Mouse (Mus musculus) megakaryocyte, embryonic 14.5 days (primary cell): ENCODE measurements around the gene Sco1. TPM values are rescaled to one million over a fixed set of nuclear protein-coding genes. Genes with fewer than 3 reads are reported as not detected.

ENCODE experiments used
- H3K27me3 ChIP-seq: replicated peaks from 2 replicates; pipeline ENCODE3; 2012; ENCODE audit warnings: inconsistent platforms
- H3K36me3 ChIP-seq: replicated peaks from 2 replicates; pipeline ENCODE3; 2012; ENCODE audit warnings: low read length, inconsistent platforms, mixed read lengths
- H3K4me1 ChIP-seq: 2 replicates; pipeline ENCODE4 v1.6.1; 2012; ENCODE audit warnings: inconsistent platforms
- H3K4me3 ChIP-seq: replicated peaks from 2 replicates; pipeline ENCODE3; 2012; ENCODE audit warnings: moderate library complexity, mild to moderate bottlenecking, inconsistent platforms
- H3K9me3 ChIP-seq: 2 replicates; pipeline ENCODE4 v1.6.1; 2012; ENCODE audit warnings: inconsistent platforms
- FLI1 ChIP-seq: IDR thresholded peaks from 2 replicates; pipeline ENCODE4 v1.6.1; 2012; ENCODE audit warnings: low read length, inconsistent platforms, mixed read lengths
- GATA1 ChIP-seq: IDR thresholded peaks from 3 replicates; pipeline ENCODE4 v1.6.1; 2012; ENCODE audit warnings: mixed read lengths, low read length, inconsistent platforms, borderline replicate concordance
- polyA plus RNA-seq: library from polyadenylated mRNA; stranded (reverse); fragments of >175 nt; gene quantifications from 2 replicates; pipeline ENCODE4 v1.2.3, GENCODE M21; 2012; ENCODE audit warnings: low replicate concordance; ENCODE audit not compliant: insufficient read depth

Gene Sco1
- 1.2 TPM in 1 of 2 replicates, not detected in the other for polyA plus RNA-seq

GRCm38 (mm10) chr11:67052321-67052952 lies at the start of gene Sco1, which contains the start of gene Adprm:
Gene Sco1 (plus strand): TSS chr11:67052670.
Gene Adprm (minus strand): TSS chr11:67052594.
- Histone ChIP-seq H3K27me3 (no peaks in the 10 kb centered on the region), H3K4me1 (peaks cover 29% of the 10 kb centered on the region), H3K9me3 (no peaks in the 10 kb centered on the region), H3K36me3 (peaks cover 44% of the 10 kb centered on the region), H3K4me3 (peak within 1 kb of the TSS; percentile 94)
- TF ChIP-seq FLI1 (peak; percentile 96), GATA1 (no peak)

- TF ChIP-seq FLI1, result no peak
- no peak for TF ChIP-seq GATA1
- Histone ChIP-seq H3K27me3 (peaks cover 38% of the 10 kb centered on the region), H3K36me3 (no peaks in the 10 kb centered on the region), H3K4me1 (peaks cover 14% of the 10 kb centered on the region), H3K4me3 (no peak overlapping the region), H3K9me3 (no peaks in the 10 kb centered on the region)
These were observed 49.6 kb upstream of the Sco1 start for GRCm38 (mm10) chr11:67002911-67003310.

GRCm38 (mm10) chr11:67007961-67008360 lies 44.5 kb upstream of the Sco1 start:
- TF ChIP-seq GATA1 (no peak), FLI1 (no peak)
- Histone ChIP-seq H3K36me3 (no peaks in the 10 kb centered on the region), H3K27me3 (peaks cover 34% of the 10 kb centered on the region), H3K9me3 (no peaks in the 10 kb centered on the region), H3K4me3 (no peak overlapping the region), H3K4me1 (peaks cover 10% of the 10 kb centered on the region)

GRCm38 (mm10) chr11:67008528-67008927 lies 43.9 kb upstream of the Sco1 start:
- H3K4me1 ChIP-seq, result peaks cover 8% of the 10 kb centered on the region
- no peak overlapping the region for H3K4me3 ChIP-seq
- TF ChIP-seq FLI1 (no peak), GATA1 (no peak)
- peaks cover 37% of the 10 kb centered on the region for H3K27me3 ChIP-seq
- H3K36me3 ChIP-seq, result no peaks in the 10 kb centered on the region
- H3K9me3 ChIP-seq, result no peaks in the 10 kb centered on the region

- no peak for TF ChIP-seq FLI1
- peak overlapping the region; percentile 60 for H3K4me3 ChIP-seq
These were observed 42.0 kb upstream of the Sco1 start for GRCm38 (mm10) chr11:67010430-67010829.

GRCm38 (mm10) chr11:67011635-67012034 lies 40.8 kb upstream of the Sco1 start:
- Histone ChIP-seq H3K9me3 (no peaks in the 10 kb centered on the region), H3K4me1 (peaks cover 14% of the 10 kb centered on the region), H3K36me3 (no peaks in the 10 kb centered on the region), H3K27me3 (peaks cover 58% of the 10 kb centered on the region), H3K4me3 (no peak overlapping the region)
- TF ChIP-seq GATA1 (no peak), FLI1 (no peak)

More at GRCm38 (mm10) chr11:67010430-67010829, 42.0 kb upstream of the Sco1 start:
- peaks cover 14% of the 10 kb centered on the region for H3K4me1 ChIP-seq
- peaks cover 51% of the 10 kb centered on the region for H3K27me3 ChIP-seq
- no peaks in the 10 kb centered on the region for H3K36me3 ChIP-seq
- no peaks in the 10 kb centered on the region for H3K9me3 ChIP-seq

GRCm38 (mm10) chr11:67017801-67018591 lies 34.5 kb upstream of the Sco1 start:
- H3K36me3 ChIP-seq, result no peaks in the 10 kb centered on the region
- no peak for TF ChIP-seq GATA1
- no peak for TF ChIP-seq FLI1
- peaks cover 62% of the 10 kb centered on the region for H3K27me3 ChIP-seq
- H3K4me1 ChIP-seq, result peaks cover 35% of the 10 kb centered on the region
- H3K4me3 ChIP-seq, result no peak overlapping the region
- H3K9me3 ChIP-seq, result no peaks in the 10 kb centered on the region

- H3K4me1 ChIP-seq, result peaks cover 29% of the 10 kb centered on the region
- H3K36me3 ChIP-seq, result no peaks in the 10 kb centered on the region
- no peaks in the 10 kb centered on the region for H3K9me3 ChIP-seq
- H3K4me3 ChIP-seq, result no peak overlapping the region
- TF ChIP-seq GATA1 (no peak), FLI1 (no peak)
- peaks cover 45% of the 10 kb centered on the region for H3K27me3 ChIP-seq
These were observed 32.6 kb upstream of the Sco1 start for GRCm38 (mm10) chr11:67019711-67020475.

- peaks cover 37% of the 10 kb centered on the region for H3K27me3 ChIP-seq
- peak overlapping the region; percentile 72 for H3K4me3 ChIP-seq
- no peaks in the 10 kb centered on the region for H3K9me3 ChIP-seq
- no peak for TF ChIP-seq FLI1
- TF ChIP-seq GATA1, result no peak
- peaks cover 37% of the 10 kb centered on the region for H3K4me1 ChIP-seq
- H3K36me3 ChIP-seq, result no peaks in the 10 kb centered on the region
These were observed 31.5 kb upstream of the Sco1 start for GRCm38 (mm10) chr11:67020948-67021347.
